Mouse (Mus musculus): ENCODE measurements around the gene Tcirg1. TPM values are rescaled to one million over a fixed set of nuclear protein-coding genes. Genes with fewer than 3 reads are reported as not detected.

The Tcirg1 gene
- total RNA-seq (2021): 1 to 10 TPM; 2.5 to 4.0 TPM
- long read RNA-seq, experiment 1, transcript Tcirg1-201 (20 exons, 2,688 nt): major isoform, 5 of 6 reads
- long read RNA-seq, experiment 1, partial matches to known transcripts: 1 of 6 reads
- long read RNA-seq, experiment 1, other reads (novel, unspliced or antisense): 0 of 6 reads
- long read RNA-seq, experiment 2, partial matches to known transcripts: 0 of 1 reads
- long read RNA-seq, experiment 2, other reads (novel, unspliced or antisense): 0 of 1 reads

DNA sequence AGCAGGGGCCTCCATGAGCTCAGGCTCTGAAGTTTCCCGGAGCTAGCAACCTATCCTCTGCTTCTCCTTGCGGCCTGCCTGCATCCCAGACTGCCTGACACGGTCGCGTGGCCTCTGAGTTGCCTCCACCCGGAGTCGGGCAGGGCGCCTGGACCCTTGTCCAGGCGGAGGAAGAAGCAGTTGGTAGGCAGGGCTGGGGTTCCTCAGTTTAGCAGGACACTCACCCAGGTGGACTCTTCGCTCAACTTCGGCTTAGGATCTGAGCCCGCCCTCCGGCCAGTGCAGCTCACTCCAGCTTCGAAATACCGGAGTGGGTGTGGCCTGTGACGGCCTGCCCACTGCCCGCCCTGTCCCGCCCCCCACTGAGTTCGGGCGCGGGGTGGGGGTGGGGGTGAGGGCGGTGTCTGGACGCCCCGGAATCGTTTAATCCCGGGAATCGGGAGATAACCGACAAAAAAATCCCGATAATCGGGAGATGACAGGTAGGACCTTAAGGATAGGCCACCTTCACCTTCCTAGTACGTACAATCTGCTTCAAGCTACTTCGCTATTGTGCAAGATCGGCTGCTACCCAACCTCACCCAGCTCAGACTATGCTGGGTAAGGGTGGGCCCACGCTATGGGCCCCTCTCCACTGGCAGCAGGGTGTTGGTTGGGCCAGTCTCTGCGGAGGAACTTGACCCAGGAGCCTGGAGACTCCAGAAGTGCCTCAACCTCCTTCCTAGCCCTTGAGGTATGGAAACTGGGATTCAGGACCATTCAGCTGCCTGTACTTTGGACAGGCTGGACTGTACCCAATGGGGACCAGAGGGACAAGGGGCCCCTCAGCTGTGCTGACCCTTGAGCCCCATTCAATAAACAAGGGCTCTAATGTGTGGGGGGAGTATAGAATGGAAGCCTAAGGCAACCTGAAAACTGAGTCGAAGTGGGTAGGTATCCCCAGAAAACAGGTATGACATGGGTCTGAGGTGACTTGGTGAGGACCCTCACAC, at the start of gene Tcirg1:
Gene Tcirg1 (minus strand): TSS at position 339 of the 992 bp plus-strand sequence.
- peak; percentile 76 for DNase-seq (ENCODE audit: low spot score)

DNA sequence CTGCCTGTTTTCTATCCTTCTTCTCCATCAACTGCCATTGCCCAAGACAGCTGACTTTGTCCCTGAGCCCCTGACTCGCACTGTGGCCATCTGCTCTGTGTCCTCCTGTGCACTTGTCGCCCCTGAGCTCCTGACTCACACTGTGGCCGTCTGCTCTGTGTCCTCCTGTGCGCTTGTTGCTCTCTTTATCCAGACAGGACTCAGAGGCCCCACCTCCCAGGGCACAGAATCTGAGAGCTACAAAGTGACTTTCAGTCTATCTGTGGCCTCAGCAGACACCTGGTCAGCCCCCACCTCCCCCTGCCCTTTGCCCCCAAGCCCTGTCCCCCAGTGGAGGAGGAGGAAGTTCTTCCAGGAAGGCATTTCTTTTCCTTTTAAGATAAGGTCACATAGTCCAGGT, 48.9 kb upstream of the Tcirg1 start:
- no peak for DNase-seq (ENCODE audit: low spot score)

GRCm38 (mm10) chr19:3955033-3955432, 48.1 kb upstream of the Tcirg1 start:
- DNase-seq (ENCODE audit: low spot score): no peak

DNA sequence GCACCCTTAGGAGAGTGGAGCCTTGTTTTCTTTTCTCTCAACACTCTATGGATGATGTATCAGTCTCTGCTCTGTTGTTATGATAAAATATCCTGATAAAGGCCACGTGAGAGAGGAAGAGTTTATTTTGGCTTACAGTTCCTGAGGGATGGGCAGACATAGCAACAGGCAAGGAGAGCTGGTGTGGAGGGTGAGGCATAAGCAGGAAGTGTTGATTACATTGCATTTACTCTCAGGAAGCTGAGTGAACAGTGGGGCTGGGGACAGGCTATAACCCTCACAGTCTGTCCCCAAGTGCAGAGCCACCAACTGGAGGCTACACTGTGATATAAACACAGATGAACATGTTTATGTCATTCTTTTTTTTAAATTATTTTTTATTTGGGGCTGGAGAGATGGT, 45.2 kb upstream of the Tcirg1 start:
- no peak for DNase-seq (ENCODE audit: low spot score)

DNA sequence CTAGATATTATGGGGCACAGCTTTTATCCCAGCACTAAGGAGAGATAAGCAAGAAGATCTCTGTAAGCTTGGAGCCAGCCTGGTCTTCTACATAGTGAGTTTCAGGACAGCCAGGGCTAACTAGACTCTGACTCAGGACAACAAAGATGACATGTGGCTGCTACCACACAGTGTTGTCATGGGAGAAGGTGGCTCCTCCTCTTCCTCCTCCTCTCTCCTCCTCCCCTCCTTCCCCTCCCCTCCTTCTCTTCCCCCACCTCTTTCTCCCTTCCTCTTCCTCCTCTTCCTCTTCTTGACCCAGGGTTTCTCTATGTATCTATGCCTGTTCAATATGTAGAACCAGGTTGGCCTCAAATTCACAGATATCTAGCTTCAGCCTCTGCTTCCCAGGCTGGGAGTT, 44.5 kb upstream of the Tcirg1 start:
- no peak for DNase-seq (ENCODE audit: low spot score)

DNA sequence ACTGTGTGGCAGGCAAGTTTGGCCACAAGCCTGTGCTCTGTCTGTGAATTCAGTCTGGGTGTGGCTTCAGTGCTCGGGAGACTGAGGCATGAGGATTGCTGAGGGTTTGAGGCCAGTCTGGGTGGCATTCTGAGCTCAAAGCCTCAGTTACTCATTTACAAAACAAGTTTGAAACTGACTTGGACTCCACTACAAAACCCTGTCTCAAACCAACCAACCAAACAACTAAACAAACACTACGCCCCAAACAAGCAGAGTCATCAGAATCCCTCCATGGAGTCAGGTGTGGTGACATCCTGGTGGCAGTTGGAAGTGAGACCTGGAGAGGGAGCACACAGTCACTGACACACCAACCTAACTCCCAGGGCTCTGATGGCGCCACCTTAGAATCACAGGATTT, 43.4 kb upstream of the Tcirg1 start:
- no peak for DNase-seq (ENCODE audit: low spot score)

DNA sequence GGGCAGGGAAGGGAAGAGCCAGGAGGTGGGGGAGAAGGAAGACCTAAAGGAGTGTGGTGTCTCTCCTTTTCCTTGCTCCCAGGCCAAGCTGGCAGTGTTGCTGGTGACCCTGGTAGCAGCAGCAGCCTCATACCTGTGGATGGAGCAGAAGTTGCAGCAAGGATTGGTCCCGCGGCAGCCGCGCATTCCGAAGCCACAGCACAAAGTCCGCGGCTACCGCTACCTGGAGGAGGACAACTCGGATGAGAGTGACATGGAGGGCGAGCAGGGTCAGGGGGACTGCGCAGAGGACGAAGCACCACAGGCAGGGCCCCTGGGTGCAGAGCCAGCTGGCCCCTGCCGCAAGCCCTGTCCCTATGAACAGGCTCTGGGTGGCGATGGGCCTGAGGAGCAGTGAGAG, 41.6 kb upstream of the Tcirg1 start:
- DNase-seq (ENCODE audit: low spot score): no peak

DNA sequence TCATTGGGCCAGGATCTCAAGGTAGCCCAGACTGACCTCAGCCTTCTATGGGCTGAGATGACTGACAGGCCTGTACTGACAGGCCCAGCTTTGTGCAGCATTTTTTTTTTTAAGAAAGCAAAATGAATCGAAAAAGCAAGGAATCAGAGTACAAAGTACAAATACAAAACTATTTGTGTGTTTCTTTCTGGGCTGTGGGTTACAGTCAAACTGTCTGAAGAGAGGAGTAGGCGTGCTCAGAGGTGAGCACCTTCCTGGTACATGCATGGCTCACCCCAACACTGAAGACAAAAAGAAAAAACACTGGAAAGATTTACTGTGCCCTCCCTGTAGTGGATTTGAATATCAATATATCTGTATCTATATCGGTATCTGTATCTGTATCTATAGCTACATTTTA, 40.9 kb upstream of the Tcirg1 start:
- DNase-seq (ENCODE audit: low spot score): no peak

GRCm38 (mm10) chr19:3946715-3947114, 39.8 kb upstream of the Tcirg1 start:
- peak; percentile 49 for DNase-seq (ENCODE audit: low spot score)

- DNase-seq (ENCODE audit: low spot score): no peak
These were observed 39.1 kb upstream of the Tcirg1 start for GRCm38 (mm10) chr19:3945872-3946564.

DNA sequence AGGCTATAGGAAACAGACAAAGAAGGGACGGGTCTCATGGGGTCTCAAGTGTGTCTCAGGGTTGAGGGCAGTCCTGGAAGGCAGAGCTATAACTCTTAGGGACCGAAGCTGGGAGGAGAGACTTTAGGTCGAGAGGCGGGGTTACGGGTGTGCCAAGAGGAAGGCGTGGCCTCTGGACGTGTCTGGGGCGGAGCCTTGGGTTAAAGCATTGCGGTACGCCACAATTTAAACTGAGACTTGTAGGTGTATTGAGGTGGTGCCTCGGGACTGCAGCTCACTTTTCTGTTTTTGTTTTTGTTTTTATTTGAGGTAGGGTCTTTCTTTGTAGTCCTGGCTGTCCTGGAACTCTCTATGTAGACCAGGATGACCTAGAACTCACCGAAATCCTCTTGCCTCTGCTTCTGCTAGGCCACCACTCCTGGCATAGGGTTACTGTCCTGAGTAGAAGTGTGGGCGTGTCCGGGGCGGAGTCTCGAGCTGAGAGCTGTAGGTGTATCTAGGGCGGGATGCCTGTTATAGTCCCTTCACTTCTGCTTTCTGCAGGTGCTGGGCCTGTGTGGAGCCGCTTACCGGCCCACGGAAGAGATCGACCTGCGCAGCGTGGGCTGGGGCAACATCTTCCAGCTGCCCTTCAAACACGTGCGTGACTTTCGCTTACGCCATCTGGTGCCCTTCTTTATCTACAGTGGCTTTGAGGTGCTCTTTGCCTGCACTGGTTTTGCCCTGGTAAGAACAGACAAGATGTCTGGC, 36.2 kb upstream of the Tcirg1 start:
- DNase-seq (ENCODE audit: low spot score): no peak

GRCm38 (mm10) chr19:3942315-3942714, 35.4 kb upstream of the Tcirg1 start:
- no peak for DNase-seq (ENCODE audit: low spot score)

- peak; percentile 64 for DNase-seq (ENCODE audit: low spot score)
These were observed 29.2 kb upstream of the Tcirg1 start for GRCm38 (mm10) chr19:3935896-3936850.

DNA sequence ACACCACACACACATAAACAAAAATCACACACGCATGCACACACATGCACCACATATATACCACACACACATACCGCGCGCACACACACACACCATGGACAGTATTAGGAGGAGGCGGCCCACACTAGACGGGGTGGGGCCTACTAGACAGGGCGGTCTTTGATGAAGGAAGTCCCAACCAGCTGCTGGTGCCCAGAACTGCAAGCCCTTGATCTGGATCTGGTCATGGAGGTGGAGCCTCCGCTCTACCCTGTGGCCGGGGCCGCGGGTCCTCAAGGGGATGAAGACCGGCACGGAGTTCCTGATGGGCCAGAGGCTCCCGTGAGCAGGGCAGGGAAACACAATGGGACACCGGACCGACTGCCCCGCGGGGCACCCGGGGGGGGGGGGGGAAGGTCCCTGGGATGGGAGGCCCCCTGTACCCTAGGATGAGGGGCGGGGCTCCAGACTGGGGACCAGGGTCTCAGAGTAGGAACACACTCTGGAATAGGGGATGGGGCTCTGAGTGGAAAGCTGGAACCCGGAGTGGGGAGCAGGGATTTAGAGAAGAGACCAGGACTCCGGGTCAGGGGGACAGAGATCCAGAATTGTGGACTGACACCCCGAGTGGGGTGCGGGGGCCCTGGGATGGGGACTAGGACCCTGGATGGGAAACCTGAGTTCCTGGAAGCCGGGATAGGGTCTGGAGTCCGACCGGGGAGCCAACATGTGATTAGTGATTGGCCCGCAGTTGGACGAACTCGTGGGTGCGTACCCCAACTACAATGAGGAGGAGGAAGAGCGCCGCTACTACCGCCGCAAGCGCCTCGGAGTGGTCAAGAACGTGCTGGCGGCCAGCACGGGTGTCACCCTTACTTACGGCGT, 28.3 kb upstream of the Tcirg1 start, which contains the start of gene Unc93b1:
Gene Unc93b1 (plus strand): TSS at position 155 of the 864 bp plus-strand sequence.
- peak; percentile 51 for DNase-seq (ENCODE audit: low spot score)

- DNase-seq (ENCODE audit: low spot score): no peak
These were observed 24.8 kb upstream of the Tcirg1 start for GRCm38 (mm10) chr19:3931716-3932115.

GRCm38 (mm10) chr19:3930262-3931057, 23.5 kb upstream of the Tcirg1 start:
- DNase-seq (ENCODE audit: low spot score): no peak

DNA sequence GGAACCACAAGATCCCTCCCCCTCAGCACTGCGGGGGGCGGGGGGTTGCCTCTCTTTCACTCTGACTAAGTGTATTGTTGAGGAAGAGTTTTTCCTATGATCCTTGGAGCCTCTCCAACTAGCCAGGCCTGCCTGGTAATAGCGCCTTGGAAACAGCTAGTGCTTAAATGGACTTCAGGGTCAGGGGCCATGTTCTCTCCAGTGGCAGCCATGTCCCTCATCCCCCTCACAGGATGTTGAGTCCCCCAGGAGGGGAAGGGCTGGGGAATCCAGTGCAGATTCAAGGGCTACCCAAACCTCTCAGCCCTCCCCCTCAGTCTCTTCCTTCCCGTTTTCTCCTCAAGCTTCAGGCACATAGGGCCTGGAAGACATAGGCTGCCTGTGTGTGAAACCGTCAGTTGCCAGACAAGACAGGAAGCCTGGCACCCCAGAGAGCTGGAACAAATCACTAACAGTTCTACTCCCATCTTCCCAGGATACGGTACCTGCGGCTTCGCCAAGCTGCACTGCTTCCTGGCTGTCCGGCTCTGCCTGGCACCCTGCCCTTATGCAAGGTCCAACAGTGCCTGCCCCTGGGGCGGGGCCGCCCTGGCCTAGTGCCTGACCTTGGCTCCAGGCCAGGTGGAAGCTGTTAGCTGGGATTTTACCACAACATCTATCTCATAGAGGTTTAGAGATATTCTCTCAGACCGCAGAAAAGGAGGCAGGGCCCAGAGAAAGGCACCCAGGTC, 22.4 kb upstream of the Tcirg1 start, which contains the start of gene Aldh3b1:
Gene Aldh3b1 (minus strand): TSS at position 598 of the 731 bp plus-strand sequence.
- peak; percentile 88 for DNase-seq (ENCODE audit: low spot score)

All from gastrocnemius, adult 18-20 months (tissue).